Mouse (Mus musculus): ENCODE data around the gene Stip1. TPM values are rescaled to one million over a fixed set of nuclear protein-coding genes. Genes with fewer than 3 reads are reported as not detected.
"Not testable (repeated sequence)": the region's sequence is repeated elsewhere in the genome, so short reads cannot be mapped to it uniquely, and the experiment has no call there.

Stip1 gene
- polyA plus RNA-seq, 1 experiment from 2014 or later: 246 TPM

DNA sequence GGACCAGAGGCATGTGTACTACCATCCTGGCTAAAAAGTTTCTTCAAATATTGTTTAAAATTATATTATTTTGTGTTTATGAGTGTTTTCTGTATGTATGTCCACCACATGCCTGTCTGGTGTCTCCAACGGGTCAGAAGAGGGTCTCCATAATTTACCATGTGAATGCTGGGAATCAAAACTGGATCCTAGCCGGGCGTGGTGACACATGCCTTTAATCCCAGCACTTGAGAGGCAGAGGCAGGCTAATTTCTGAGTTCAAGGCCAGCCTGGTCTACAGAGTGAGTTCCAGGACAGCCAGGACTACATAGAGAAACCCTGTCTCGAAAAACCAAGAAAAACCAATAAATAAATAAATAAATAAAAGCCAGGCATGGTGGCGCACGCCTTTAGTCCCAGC lies 48.6 kb downstream of the Stip1 start:
- H3K27me3 ChIP-seq (replicated peaks; ENCODE audit: control insufficient read depth, insufficient read depth, low read length); H3K9ac ChIP-seq (replicated peaks; ENCODE audit: low read depth, low read length); H3K4me2 ChIP-seq (ENCODE audit: low read length); H3K27ac ChIP-seq (ENCODE audit: low read length); H3K9me3 ChIP-seq (ENCODE audit: control insufficient read depth, low read length); H3K4me3 ChIP-seq (replicated peaks; ENCODE audit: low read length); ATAC-seq; H3K36me3 ChIP-seq (ENCODE audit: control insufficient read depth, insufficient read depth): not testable (repeated sequence)
- H3K4me1 ChIP-seq (replicated peaks; ENCODE audit: control insufficient read depth, insufficient read depth, low read length): peaks cover 41% of the 10 kb centered on the region
- WGBS: 91% methylated on average over 6 of the region's 6 CpGs

DNA sequence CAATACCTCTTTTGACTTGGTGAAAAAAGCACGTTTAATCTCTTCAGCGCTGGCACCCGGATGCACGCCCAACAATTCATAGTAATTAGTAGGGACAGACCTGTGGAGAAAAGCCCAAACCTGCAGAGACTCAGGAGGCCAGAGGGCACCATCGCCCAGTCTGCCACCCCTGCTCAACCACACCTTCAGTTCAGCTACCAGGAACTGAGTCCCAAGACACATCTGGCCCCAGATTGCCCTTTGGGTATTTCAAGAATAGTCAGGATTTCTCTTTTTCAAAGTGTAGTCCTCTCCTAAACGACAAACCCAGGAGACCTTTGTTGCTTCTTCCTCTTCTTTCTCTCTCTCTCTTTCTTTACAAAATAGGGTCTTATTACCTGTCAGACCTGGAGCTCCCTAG lies 49.1 kb downstream of the Stip1 start:
- 85% methylated on average over 6 of the region's 6 CpGs for WGBS
- no peak overlapping the region for H3K4me3 ChIP-seq (replicated peaks; ENCODE audit: low read length)
- H3K9ac ChIP-seq (replicated peaks; ENCODE audit: low read depth, low read length): no peak overlapping the region
- H3K9me3 ChIP-seq (ENCODE audit: control insufficient read depth, low read length): no peaks in the 10 kb centered on the region
- H3K36me3 ChIP-seq (ENCODE audit: control insufficient read depth, insufficient read depth): no peaks in the 10 kb centered on the region
- ATAC-seq: no peak
- H3K27me3 ChIP-seq (replicated peaks; ENCODE audit: control insufficient read depth, insufficient read depth, low read length): no peaks in the 10 kb centered on the region
- no peak overlapping the region for H3K27ac ChIP-seq (ENCODE audit: low read length)
- peaks cover 42% of the 10 kb centered on the region for H3K4me1 ChIP-seq (replicated peaks; ENCODE audit: control insufficient read depth, insufficient read depth, low read length)
- no peak overlapping the region for H3K4me2 ChIP-seq (ENCODE audit: low read length)

DNA sequence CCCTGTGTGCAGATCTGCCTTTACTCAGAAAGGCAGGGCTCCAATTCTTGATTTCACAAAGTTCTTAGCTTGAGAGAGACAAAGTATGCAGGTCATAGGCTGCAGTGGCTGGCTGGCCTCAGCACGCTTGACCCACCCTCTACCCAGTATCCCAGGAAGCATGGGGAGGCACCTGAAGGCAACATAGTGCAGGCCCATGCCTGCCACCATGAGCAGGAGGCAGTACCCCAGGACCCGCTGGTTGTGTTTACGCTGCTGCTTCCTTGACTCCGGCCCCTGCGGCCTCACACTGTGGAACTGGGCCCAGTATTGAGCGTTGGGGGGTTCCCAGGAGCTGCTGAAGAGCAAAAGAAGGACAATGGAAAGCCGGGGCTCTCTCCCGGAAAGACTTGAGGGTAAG lies 50.5 kb downstream of the Stip1 start:
- H3K9me3 ChIP-seq (ENCODE audit: control insufficient read depth, low read length): no peaks in the 10 kb centered on the region
- WGBS: 86% methylated on average over 8 of the region's 8 CpGs
- H3K4me1 ChIP-seq (replicated peaks; ENCODE audit: control insufficient read depth, insufficient read depth, low read length): peaks cover 32% of the 10 kb centered on the region
- ATAC-seq: no peak
- no peaks in the 10 kb centered on the region for H3K27me3 ChIP-seq (replicated peaks; ENCODE audit: control insufficient read depth, insufficient read depth, low read length)
- H3K4me2 ChIP-seq (ENCODE audit: low read length): no peak overlapping the region
- H3K36me3 ChIP-seq (ENCODE audit: control insufficient read depth, insufficient read depth): no peaks in the 10 kb centered on the region
- no peak overlapping the region for H3K4me3 ChIP-seq (replicated peaks; ENCODE audit: low read length)
- H3K27ac ChIP-seq (ENCODE audit: low read length): no peak overlapping the region
- H3K9ac ChIP-seq (replicated peaks; ENCODE audit: low read depth, low read length): no peak overlapping the region

DNA sequence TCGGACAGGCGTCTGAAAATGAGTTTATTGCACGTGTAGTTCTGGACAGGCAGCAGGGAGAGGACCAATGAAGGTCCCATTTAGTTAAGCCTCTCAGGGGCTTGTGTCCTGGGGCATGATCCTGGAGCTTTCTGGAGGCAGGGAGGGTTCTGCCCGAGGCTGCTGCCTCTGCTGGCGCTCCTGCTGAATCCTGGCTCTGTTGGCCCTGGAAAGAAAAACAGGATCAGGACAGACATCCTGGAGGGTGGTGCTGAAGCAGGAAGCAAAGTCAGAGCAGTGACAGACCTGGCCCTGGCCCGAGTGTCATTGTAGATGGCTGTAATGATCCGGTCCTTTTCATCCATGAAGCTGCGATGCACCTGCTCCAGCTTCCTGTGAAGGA lies 51.9 kb downstream of the Stip1 start:
- peaks cover 2% of the 10 kb centered on the region; the same call in 1 of the 2 replicates for H3K36me3 ChIP-seq (ENCODE audit: control insufficient read depth, insufficient read depth)
- peaks cover 27% of the 10 kb centered on the region for H3K4me1 ChIP-seq (replicated peaks; ENCODE audit: control insufficient read depth, insufficient read depth, low read length)
- H3K9me3 ChIP-seq (ENCODE audit: control insufficient read depth, low read length): no peaks in the 10 kb centered on the region
- H3K27me3 ChIP-seq (replicated peaks; ENCODE audit: control insufficient read depth, insufficient read depth, low read length): no peaks in the 10 kb centered on the region
- peak overlapping the region; percentile 92 for H3K9ac ChIP-seq (replicated peaks; ENCODE audit: low read depth, low read length)
- H3K27ac ChIP-seq (ENCODE audit: low read length): peak overlapping the region; percentile 72; the same call in 1 of the 2 replicates
- H3K4me2 ChIP-seq (ENCODE audit: low read length): peak overlapping the region; percentile 88
- ATAC-seq: 0 out of 2 replicates have a peak, but pooled peaks have one; percentile 0
- H3K4me3 ChIP-seq (replicated peaks; ENCODE audit: low read length): peak overlapping the region; percentile 63
- under 1% methylated on average over 8 of the region's 8 CpGs for WGBS

DNA sequence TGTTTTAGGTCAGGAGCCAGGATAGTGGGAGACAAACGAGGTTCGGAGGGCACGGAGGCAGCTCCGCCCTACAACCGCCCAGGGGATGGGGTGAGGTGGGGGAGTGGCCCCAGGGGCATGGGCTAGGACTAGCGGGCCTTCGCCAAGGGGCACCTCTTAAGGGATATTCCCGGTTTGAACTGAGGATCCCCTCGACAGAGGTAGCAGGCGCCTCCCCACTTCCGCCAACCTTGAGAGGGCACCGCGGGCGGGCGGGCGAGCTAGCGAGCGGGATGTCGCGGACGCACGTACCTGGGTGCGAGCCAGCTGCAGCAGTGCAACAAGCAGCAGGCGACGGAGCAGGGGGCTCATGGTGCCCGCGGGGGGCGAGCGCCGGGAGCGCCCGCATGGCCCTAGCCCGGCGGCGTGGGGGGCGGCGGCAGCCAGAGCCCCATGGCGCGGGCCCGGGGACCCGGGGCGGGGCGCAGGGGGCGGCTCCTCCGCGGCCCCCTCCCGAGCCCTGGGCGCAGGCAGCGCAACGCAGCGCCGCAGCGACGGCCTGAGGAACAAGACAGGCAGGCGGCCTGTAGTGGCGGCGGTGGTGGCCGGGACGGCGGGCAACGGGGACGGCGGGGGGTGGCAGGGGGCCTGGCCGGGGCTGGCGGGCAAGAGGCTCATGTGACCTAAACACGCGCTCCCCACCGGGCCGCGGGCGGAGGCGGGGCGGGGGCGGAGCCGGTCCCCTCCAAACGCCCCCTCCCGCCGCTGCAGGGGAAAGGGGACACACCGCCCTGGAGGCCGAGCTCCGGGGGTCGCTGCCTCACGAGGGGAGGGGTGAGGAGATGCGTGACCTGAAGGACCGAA lies 52.5 kb downstream of the Stip1 start, which contains the start of gene Vegfb:
Vegfb (minus strand) TSS at position 591 of the 843 bp plus-strand sequence.
- H3K27ac ChIP-seq (ENCODE audit: low read length): peak within 1 kb of the TSS; percentile 72
- peak; percentile 54 for ATAC-seq

DNA sequence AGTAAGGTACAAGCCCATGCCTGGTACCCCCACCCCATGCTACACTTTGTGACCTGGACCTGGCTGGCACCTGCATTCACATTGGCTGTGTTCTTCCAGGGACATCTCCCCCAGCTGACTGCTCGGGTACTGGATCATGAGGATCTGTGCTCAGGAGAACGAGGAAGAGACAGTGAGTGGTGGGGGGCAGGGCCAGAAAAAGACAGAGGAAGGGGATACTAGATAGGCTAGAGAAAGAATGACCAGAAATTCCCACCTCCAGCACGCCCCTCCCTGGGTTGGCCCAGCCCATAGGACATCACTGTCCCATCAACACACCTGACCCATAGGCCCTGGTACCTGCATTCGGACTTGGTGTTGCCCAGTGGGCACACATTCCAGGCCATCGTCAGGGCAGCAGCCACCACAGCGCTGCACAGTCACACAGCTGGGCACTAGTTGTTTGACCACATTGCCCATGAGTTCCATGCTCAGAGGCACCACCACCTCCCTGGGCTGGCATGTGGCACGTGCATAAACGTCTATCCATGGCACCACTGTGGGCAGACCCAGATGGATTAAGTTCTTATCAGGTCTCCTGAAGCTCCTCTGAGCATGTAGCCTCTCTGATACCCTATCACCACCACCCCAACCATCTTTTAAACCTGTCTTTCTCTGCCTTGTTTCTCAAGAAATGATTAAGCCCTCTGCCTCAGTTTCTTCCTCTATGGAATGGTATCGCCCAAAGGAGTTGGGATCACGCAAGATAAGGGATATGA lies 53.6 kb downstream of the Stip1 start:
- Histone ChIP-seq H3K27me3 (replicated peaks; ENCODE audit: control insufficient read depth, insufficient read depth, low read length) (no peaks in the 10 kb centered on the region), H3K4me3 (replicated peaks; ENCODE audit: low read length) (peak overlapping the region; percentile 63), H3K9ac (replicated peaks; ENCODE audit: low read depth, low read length) (peak overlapping the region; percentile 92), H3K4me1 (replicated peaks; ENCODE audit: control insufficient read depth, insufficient read depth, low read length) (peaks cover 20% of the 10 kb centered on the region), H3K36me3 (ENCODE audit: control insufficient read depth, insufficient read depth) (peaks cover 2% of the 10 kb centered on the region; the same call in 1 of the 2 replicates), H3K9me3 (ENCODE audit: control insufficient read depth, low read length) (no peaks in the 10 kb centered on the region), H3K27ac (ENCODE audit: low read length) (no peak overlapping the region; the same call in 1 of the 2 replicates), H3K4me2 (ENCODE audit: low read length) (peak overlapping the region; percentile 88)
- 75% methylated on average over 10 of the region's 10 CpGs for WGBS
- ATAC-seq: no peak

More for the DNA sequence above, 52.5 kb downstream of the Stip1 start, which contains the start of gene Vegfb:
- WGBS: under 1% methylated on average over 51 of the region's 85 CpGs
- H3K4me3 ChIP-seq (replicated peaks; ENCODE audit: low read length): peak within 1 kb of the TSS; percentile 63
- no peaks in the 10 kb centered on the region for H3K27me3 ChIP-seq (replicated peaks; ENCODE audit: control insufficient read depth, insufficient read depth, low read length)
- H3K9me3 ChIP-seq (ENCODE audit: control insufficient read depth, low read length): no peaks in the 10 kb centered on the region
- H3K4me1 ChIP-seq (replicated peaks; ENCODE audit: control insufficient read depth, insufficient read depth, low read length): peaks cover 24% of the 10 kb centered on the region
- peaks cover 2% of the 10 kb centered on the region; the same call in 1 of the 2 replicates for H3K36me3 ChIP-seq (ENCODE audit: control insufficient read depth, insufficient read depth)
- peak within 1 kb of the TSS; percentile 92 for H3K9ac ChIP-seq (replicated peaks; ENCODE audit: low read depth, low read length)
- peak within 1 kb of the TSS; percentile 88 for H3K4me2 ChIP-seq (ENCODE audit: low read length)

DNA sequence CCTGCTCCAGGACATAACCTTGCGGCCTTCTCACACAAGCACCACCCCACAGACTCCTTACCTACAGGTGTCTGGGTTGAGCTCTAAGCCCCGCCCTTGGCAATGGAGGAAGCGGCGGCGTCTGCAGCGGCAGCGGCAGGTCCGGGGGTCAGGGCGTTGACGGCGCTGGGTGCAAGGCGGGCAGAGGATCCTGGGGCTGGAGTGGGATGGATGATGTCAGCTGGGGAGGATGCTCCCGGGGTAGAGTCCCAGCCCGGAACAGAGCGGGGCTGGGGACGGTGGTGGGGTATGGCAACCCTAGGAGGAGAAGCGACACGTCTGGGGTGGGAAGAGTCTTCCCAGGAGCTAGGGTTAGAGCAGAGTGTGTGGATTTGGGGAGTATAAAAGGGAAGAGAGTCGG lies 54.5 kb downstream of the Stip1 start:
- Histone ChIP-seq H3K9ac (replicated peaks; ENCODE audit: low read depth, low read length) (no peak overlapping the region), H3K4me1 (replicated peaks; ENCODE audit: control insufficient read depth, insufficient read depth, low read length) (peaks cover 25% of the 10 kb centered on the region), H3K9me3 (ENCODE audit: control insufficient read depth, low read length) (no peaks in the 10 kb centered on the region), H3K4me3 (replicated peaks; ENCODE audit: low read length) (no peak overlapping the region), H3K36me3 (ENCODE audit: control insufficient read depth, insufficient read depth) (peaks cover 2% of the 10 kb centered on the region; the same call in 1 of the 2 replicates), H3K4me2 (ENCODE audit: low read length) (no peak overlapping the region), H3K27ac (ENCODE audit: low read length) (no peak overlapping the region), H3K27me3 (replicated peaks; ENCODE audit: control insufficient read depth, insufficient read depth, low read length) (no peaks in the 10 kb centered on the region)
- ATAC-seq: no peak
- WGBS: 83% methylated on average over 18 of the region's 19 CpGs

DNA sequence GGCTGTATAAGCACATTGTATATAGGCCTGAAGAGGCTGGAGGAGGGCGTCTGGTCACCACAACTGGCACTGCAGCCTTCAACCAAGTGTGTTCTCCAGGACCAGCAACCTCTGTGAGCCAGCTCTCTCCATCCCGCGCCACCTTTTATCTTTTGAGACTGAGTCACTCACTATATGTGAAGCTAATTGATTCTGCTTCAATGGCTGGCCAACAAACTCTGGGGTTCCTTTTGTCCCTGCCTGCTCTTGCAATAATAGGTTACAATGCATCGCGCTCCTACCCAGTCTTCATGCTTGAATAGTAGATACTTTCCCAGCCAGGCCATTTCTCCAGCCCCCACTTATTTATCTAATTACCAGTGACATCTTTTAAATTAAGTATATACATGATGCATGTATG lies 56.1 kb downstream of the Stip1 start:
- no peak overlapping the region for H3K4me3 ChIP-seq (replicated peaks; ENCODE audit: low read length)
- no peak overlapping the region for H3K4me2 ChIP-seq (ENCODE audit: low read length)
- no peaks in the 10 kb centered on the region for H3K9me3 ChIP-seq (ENCODE audit: control insufficient read depth, low read length)
- no peaks in the 10 kb centered on the region for H3K27me3 ChIP-seq (replicated peaks; ENCODE audit: control insufficient read depth, insufficient read depth, low read length)
- ATAC-seq: no peak
- H3K36me3 ChIP-seq (ENCODE audit: control insufficient read depth, insufficient read depth): peaks cover 2% of the 10 kb centered on the region; the same call in 1 of the 2 replicates
- 12% methylated on average over 5 of the region's 5 CpGs for WGBS
- no peak overlapping the region for H3K27ac ChIP-seq (ENCODE audit: low read length)
- H3K4me1 ChIP-seq (replicated peaks; ENCODE audit: control insufficient read depth, insufficient read depth, low read length): peaks cover 35% of the 10 kb centered on the region
- H3K9ac ChIP-seq (replicated peaks; ENCODE audit: low read depth, low read length): no peak overlapping the region

DNA sequence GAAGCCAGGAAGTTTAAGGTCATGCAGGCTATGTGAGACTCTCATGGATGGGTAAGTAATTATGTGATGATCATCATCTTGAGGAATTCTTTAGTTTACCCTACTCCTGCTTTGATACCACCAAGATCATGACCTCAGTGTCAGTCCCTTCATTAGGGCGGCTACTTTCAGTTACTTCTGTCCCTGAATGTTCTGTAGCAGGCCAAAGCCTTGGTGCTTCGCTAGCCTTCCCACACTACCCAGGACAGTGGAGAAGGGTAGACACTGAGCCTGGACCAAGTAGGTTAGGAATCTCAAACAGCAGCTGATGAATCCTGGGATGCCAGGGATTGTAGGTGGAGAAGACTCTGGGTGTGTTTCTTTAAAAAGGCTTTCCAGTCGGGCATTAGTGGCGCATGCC lies 58.3 kb downstream of the Stip1 start:
- no peaks in the 10 kb centered on the region for H3K9me3 ChIP-seq (ENCODE audit: control insufficient read depth, low read length)
- peaks cover 8% of the 10 kb centered on the region for H3K36me3 ChIP-seq (ENCODE audit: control insufficient read depth, insufficient read depth)
- no peak for ATAC-seq
- 92% methylated on average over 4 of the region's 4 CpGs for WGBS
- peaks cover 42% of the 10 kb centered on the region for H3K4me1 ChIP-seq (replicated peaks; ENCODE audit: control insufficient read depth, insufficient read depth, low read length)
- H3K4me3 ChIP-seq (replicated peaks; ENCODE audit: low read length): no peak overlapping the region
- H3K27me3 ChIP-seq (replicated peaks; ENCODE audit: control insufficient read depth, insufficient read depth, low read length): no peaks in the 10 kb centered on the region
- H3K27ac ChIP-seq (ENCODE audit: low read length): no peak overlapping the region
- H3K4me2 ChIP-seq (ENCODE audit: low read length): no peak overlapping the region
- H3K9ac ChIP-seq (replicated peaks; ENCODE audit: low read depth, low read length): no peak overlapping the region
